Mouse (Mus musculus) erythroblast, adult 5-6 weeks (primary cell): ENCODE results near the gene Dhdh. TPM values are rescaled to one million over a fixed set of nuclear protein-coding genes. Genes with fewer than 3 reads are reported as not detected.
A peak's percentile ranks its signal among the peaks of the same experiment; 100 is the strongest.
"Not testable (repeated sequence)": the region's sequence is repeated elsewhere in the genome, so short reads cannot be mapped to it uniquely, and the experiment has no call there.

Experiments used
- ATAC-seq: replicated peaks from 2 replicates; pipeline ENCODE4 v1.8.0; 2016; ENCODE audit warnings: moderate number of reproducible peaks, mild to moderate bottlenecking, moderate TSS enrichment, inconsistent platforms; ENCODE audit not compliant: poor library complexity, low FRiP score, severe bottlenecking
- total RNA-seq, 2 experiments: library from RNA; stranded (forward) in 1 of 2; stranded (reverse) in 1 of 2; fragments of 150-400 nt in 1 of 2; fragments of 200-764, 138-1000 nt in 1 of 2; gene quantifications; 2 replicates each; pipeline versions ENCODE4 v1.2.3 to v1.2.4; 2015 to 2017; ENCODE audit warnings: low replicate concordance in 2 of 2

Dhdh gene
- total RNA-seq, 2 experiments from 2014 or later, result 2.3 to 3.3 TPM

GRCm38 (mm10) chr7:45480310-45480709 lies 8.3 kb downstream of the Dhdh start:
- ATAC-seq, result not testable (repeated sequence)

- ATAC-seq, result no peak
Measured at GRCm38 (mm10) chr7:45478774-45479173, 9.8 kb downstream of the Dhdh start.

GRCm38 (mm10) chr7:45477003-45477402 lies 11.6 kb downstream of the Dhdh start:
- peak; percentile 87 for ATAC-seq

GRCm38 (mm10) chr7:45476453-45476852 lies 12.2 kb downstream of the Dhdh start:
- no peak for ATAC-seq

- no peak for ATAC-seq
Measured at GRCm38 (mm10) chr7:45475291-45475969, 13.2 kb downstream of the Dhdh start.

- peak; percentile 64 for ATAC-seq
Measured at GRCm38 (mm10) chr7:45470869-45471268, 17.7 kb downstream of the Dhdh start.

- ATAC-seq, result no peak; the same call in 1 of the 2 replicates
Measured at GRCm38 (mm10) chr7:45467090-45467670, 21.4 kb downstream of the Dhdh start.

GRCm38 (mm10) chr7:45466283-45467089 lies 22.1 kb downstream of the Dhdh start, which contains the start of gene Bax:
TSS of gene Bax (minus strand) at chr7:45466898.
- ATAC-seq, result peak; percentile 82

- ATAC-seq, result no peak
Measured at GRCm38 (mm10) chr7:45465549-45465948, 23.1 kb downstream of the Dhdh start.

GRCm38 (mm10) chr7:45465112-45465511 lies 23.5 kb downstream of the Dhdh start:
- no peak for ATAC-seq

GRCm38 (mm10) chr7:45463987-45464778 lies 24.4 kb downstream of the Dhdh start:
- no peak for ATAC-seq

GRCm38 (mm10) chr7:45462868-45463267 lies 25.7 kb downstream of the Dhdh start:
- ATAC-seq, result not testable (repeated sequence)

- no peak for ATAC-seq
Measured at GRCm38 (mm10) chr7:45462325-45462724, 26.3 kb downstream of the Dhdh start.

GRCm38 (mm10) chr7:45461781-45462180 lies 26.8 kb downstream of the Dhdh start:
- no peak for ATAC-seq

GRCm38 (mm10) chr7:45461326-45461725 lies 27.3 kb downstream of the Dhdh start:
- peak; percentile 8 for ATAC-seq

- peak; percentile 74 for ATAC-seq
Measured at GRCm38 (mm10) chr7:45460860-45461314, 27.7 kb downstream of the Dhdh start.

- peak; percentile 24 for ATAC-seq
Measured at GRCm38 (mm10) chr7:45460377-45460776, 28.2 kb downstream of the Dhdh start.

- ATAC-seq, result peak; percentile 85
Measured at GRCm38 (mm10) chr7:45459564-45460140, 29.0 kb downstream of the Dhdh start, which contains the start of gene Ftl1. TSS of gene Ftl1 (minus strand) at chr7:45459884.
